Mouse (Mus musculus) megakaryocyte, embryonic 14.5 days (primary cell): Measurements from ENCODE around the gene BC005537. TPM values are rescaled to one million over a fixed set of nuclear protein-coding genes. Genes with fewer than 3 reads are reported as not detected.
"Not testable (repeated sequence)": the region's sequence is repeated elsewhere in the genome, so short reads cannot be mapped to it uniquely, and the experiment has no call there.

Source experiments
- H3K27me3 ChIP-seq: replicated peaks from 2 replicates; pipeline ENCODE3; 2012; ENCODE audit warnings: inconsistent platforms
- H3K36me3 ChIP-seq: replicated peaks from 2 replicates; pipeline ENCODE3; 2012; ENCODE audit warnings: low read length, inconsistent platforms, mixed read lengths
- H3K4me1 ChIP-seq: 2 replicates; pipeline ENCODE4 v1.6.1; 2012; ENCODE audit warnings: inconsistent platforms
- H3K4me3 ChIP-seq: replicated peaks from 2 replicates; pipeline ENCODE3; 2012; ENCODE audit warnings: moderate library complexity, mild to moderate bottlenecking, inconsistent platforms
- H3K9me3 ChIP-seq: 2 replicates; pipeline ENCODE4 v1.6.1; 2012; ENCODE audit warnings: inconsistent platforms
- FLI1 ChIP-seq: IDR thresholded peaks from 2 replicates; pipeline ENCODE4 v1.6.1; 2012; ENCODE audit warnings: low read length, inconsistent platforms, mixed read lengths
- GATA1 ChIP-seq: IDR thresholded peaks from 3 replicates; pipeline ENCODE4 v1.6.1; 2012; ENCODE audit warnings: mixed read lengths, low read length, inconsistent platforms, borderline replicate concordance
- polyA plus RNA-seq: library from polyadenylated mRNA; stranded (reverse); fragments of >175 nt; gene quantifications from 2 replicates; pipeline ENCODE4 v1.2.3, GENCODE M21; 2012; ENCODE audit warnings: low replicate concordance; ENCODE audit not compliant: insufficient read depth

The BC005537 gene
- polyA plus RNA-seq: 32.0 and 48.1 TPM in 2 replicates

DNA sequence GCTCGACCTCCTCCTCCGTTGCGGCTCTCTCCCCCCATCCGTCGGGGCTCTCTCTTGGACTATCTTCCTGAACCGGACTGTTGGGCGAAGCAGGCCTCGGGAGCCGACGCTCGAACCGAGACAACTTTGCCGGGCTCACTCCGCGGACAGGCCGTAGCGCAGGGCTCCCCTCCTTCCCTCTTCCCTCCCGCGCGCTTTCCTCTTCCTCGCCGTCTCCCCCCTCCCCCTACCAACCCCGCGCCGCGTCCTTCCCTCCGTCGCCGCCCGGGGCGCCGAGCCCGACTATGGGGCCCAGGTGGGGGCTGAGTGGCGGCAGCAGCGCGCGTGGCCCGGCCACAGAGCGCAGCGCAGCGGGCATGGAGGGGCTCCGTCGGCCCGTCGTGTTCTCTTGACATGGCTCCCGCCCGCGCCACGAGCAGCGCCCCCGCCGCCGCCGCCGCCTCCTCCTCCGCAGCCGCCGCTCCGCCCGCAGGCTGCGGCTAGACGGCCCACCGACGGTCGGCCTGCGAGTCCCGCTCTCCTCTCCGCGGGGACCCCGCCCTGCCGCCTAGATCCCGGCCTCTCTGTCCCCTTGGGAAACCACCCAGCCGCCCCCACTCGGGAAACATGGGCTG is at the start of gene BC005537:
Gene BC005537 (plus strand): TSS at position 350 of the 614 bp plus-strand sequence.
- Histone ChIP-seq H3K36me3 (peaks cover 33% of the 10 kb centered on the region), H3K4me3 (peak within 1 kb of the TSS; percentile 99), H3K9me3 (no peaks in the 10 kb centered on the region), H3K27me3 (no peaks in the 10 kb centered on the region), H3K4me1 (peaks cover 44% of the 10 kb centered on the region)
- TF ChIP-seq GATA1 (no peak), FLI1 (no peak)

DNA sequence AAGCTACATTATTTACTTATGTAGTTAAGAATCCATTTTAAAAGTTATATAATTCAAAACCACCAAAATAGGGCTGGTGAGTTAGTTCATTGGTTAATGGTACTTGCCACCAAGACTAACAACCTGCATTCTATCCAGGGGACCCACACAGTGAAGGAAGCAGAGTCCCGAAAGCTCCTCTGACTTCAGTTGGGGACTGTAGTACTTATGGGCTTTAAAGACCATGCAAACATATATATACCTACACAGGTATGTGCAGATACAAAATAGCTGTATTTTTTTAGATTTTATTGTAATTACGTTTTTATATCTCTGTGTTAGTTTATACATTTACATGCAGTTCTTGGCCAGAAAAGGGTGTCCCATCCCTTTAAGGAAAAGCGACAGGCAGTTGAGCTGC is 44.7 kb upstream of the BC005537 start:
- no peak for TF ChIP-seq FLI1
- TF ChIP-seq GATA1: no peak
- H3K4me1 ChIP-seq: peaks cover 29% of the 10 kb centered on the region
- H3K4me3 ChIP-seq: no peak overlapping the region
- H3K27me3 ChIP-seq: no peaks in the 10 kb centered on the region
- peaks cover 72% of the 10 kb centered on the region for H3K36me3 ChIP-seq
- H3K9me3 ChIP-seq: no peaks in the 10 kb centered on the region

DNA sequence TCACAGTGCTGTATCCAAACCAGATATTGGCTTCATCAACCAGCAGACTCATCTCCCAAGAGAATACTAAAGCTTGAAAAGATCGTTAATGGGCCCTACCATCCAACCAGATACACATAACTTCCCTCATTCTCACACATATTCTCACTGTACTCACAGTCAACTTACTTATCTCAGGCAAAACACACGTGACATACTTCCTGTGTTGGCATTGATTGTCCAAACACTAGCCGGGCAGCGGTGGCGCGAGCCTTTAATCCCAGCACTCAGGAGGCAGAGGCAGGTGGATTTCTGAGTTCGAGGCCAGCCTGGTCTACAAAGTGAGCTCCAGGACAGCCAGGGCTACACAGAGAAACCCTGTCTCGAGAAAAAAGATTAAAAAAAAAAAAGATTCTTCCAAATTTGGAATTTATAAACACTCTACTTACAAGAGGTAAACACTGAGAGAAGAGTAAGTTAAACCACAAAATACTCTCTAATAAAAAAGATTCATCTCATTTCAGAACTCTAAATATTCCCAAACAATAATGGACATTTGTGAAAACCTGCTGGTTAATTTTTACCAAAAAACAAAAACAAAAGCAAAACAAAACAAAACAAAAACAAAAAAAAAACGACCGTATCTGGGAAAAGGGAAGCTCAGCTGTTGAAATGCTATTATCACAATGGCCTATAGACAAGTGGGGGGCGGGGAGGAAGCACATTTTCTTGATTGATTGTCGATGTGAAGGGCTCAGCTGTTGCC is 43.5 kb upstream of the BC005537 start:
- no peak for TF ChIP-seq GATA1
- no peak for TF ChIP-seq FLI1
- H3K4me1 ChIP-seq: peaks cover 40% of the 10 kb centered on the region
- no peaks in the 10 kb centered on the region for H3K9me3 ChIP-seq
- no peak overlapping the region for H3K4me3 ChIP-seq
- no peaks in the 10 kb centered on the region for H3K27me3 ChIP-seq
- peaks cover 62% of the 10 kb centered on the region for H3K36me3 ChIP-seq

- peaks cover 44% of the 10 kb centered on the region for H3K4me1 ChIP-seq
- H3K36me3 ChIP-seq: peaks cover 49% of the 10 kb centered on the region
- H3K4me3 ChIP-seq: no peak overlapping the region
- H3K27me3 ChIP-seq: no peaks in the 10 kb centered on the region
- H3K9me3 ChIP-seq: no peaks in the 10 kb centered on the region
- no peak for TF ChIP-seq FLI1
- TF ChIP-seq GATA1: no peak
Measured at GRCm38 (mm10) chr13:24759451-24759850, 42.0 kb upstream of the BC005537 start.

GRCm38 (mm10) chr13:24760351-24760870 is 41.0 kb upstream of the BC005537 start:
- TF ChIP-seq FLI1 (no peak), GATA1 (no peak)
- H3K4me1 ChIP-seq: peaks cover 44% of the 10 kb centered on the region
- H3K27me3 ChIP-seq: no peaks in the 10 kb centered on the region
- H3K9me3 ChIP-seq: no peaks in the 10 kb centered on the region
- H3K36me3 ChIP-seq: peaks cover 39% of the 10 kb centered on the region
- H3K4me3 ChIP-seq: peak overlapping the region; percentile 100

DNA sequence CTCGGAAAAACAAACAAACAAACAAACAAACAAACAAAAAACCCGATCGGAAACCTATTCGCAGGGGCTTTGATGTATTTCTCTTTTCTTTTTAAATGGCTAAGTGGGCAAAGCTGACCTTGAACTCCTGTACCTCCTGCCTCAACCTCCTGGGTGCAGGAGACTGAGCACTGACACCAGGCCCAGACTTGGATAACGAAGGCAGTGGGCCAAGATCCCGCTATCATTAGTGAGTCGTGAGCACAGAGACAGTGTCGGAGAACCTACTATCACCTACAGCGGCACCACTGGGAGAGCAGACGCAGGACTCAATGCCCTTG is 40.4 kb upstream of the BC005537 start:
- Histone ChIP-seq H3K4me3 (peak overlapping the region; percentile 100), H3K27me3 (no peaks in the 10 kb centered on the region), H3K36me3 (peaks cover 33% of the 10 kb centered on the region), H3K9me3 (no peaks in the 10 kb centered on the region), H3K4me1 (peaks cover 44% of the 10 kb centered on the region)
- TF ChIP-seq GATA1 (no peak), FLI1 (no peak)

GRCm38 (mm10) chr13:24761403-24762227 is 39.8 kb upstream of the BC005537 start, which contains the start of gene Gmnn:
Gene Gmnn, minus strand, starts transcription at chr13:24761923.
- no peaks in the 10 kb centered on the region for H3K9me3 ChIP-seq
- peaks cover 44% of the 10 kb centered on the region for H3K4me1 ChIP-seq
- peaks cover 27% of the 10 kb centered on the region for H3K36me3 ChIP-seq
- TF ChIP-seq FLI1: peak; percentile 57; the same call in 1 of the 2 replicates
- TF ChIP-seq GATA1: no peak
- H3K27me3 ChIP-seq: no peaks in the 10 kb centered on the region
- peak within 1 kb of the TSS; percentile 100 for H3K4me3 ChIP-seq

GRCm38 (mm10) chr13:24762254-24762653 is 39.2 kb upstream of the BC005537 start:
- no peaks in the 10 kb centered on the region for H3K9me3 ChIP-seq
- peak overlapping the region; percentile 100 for H3K4me3 ChIP-seq
- peaks cover 23% of the 10 kb centered on the region for H3K36me3 ChIP-seq
- no peaks in the 10 kb centered on the region for H3K27me3 ChIP-seq
- TF ChIP-seq GATA1 (no peak), FLI1 (no peak)
- peaks cover 44% of the 10 kb centered on the region for H3K4me1 ChIP-seq

GRCm38 (mm10) chr13:24767809-24768208 is 33.6 kb upstream of the BC005537 start:
- not testable (repeated sequence) for H3K36me3 ChIP-seq, H3K4me1 ChIP-seq, H3K27me3 ChIP-seq, H3K9me3 ChIP-seq, H3K4me3 ChIP-seq

- H3K4me1 ChIP-seq, H3K27me3 ChIP-seq, H3K9me3 ChIP-seq, H3K36me3 ChIP-seq, H3K4me3 ChIP-seq: not testable (repeated sequence)
Measured at GRCm38 (mm10) chr13:24771482-24771881, 30.0 kb upstream of the BC005537 start.
